Comparison of ENCODE assay signal across 8 mouse cellular contexts in the genomic region with DNA sequence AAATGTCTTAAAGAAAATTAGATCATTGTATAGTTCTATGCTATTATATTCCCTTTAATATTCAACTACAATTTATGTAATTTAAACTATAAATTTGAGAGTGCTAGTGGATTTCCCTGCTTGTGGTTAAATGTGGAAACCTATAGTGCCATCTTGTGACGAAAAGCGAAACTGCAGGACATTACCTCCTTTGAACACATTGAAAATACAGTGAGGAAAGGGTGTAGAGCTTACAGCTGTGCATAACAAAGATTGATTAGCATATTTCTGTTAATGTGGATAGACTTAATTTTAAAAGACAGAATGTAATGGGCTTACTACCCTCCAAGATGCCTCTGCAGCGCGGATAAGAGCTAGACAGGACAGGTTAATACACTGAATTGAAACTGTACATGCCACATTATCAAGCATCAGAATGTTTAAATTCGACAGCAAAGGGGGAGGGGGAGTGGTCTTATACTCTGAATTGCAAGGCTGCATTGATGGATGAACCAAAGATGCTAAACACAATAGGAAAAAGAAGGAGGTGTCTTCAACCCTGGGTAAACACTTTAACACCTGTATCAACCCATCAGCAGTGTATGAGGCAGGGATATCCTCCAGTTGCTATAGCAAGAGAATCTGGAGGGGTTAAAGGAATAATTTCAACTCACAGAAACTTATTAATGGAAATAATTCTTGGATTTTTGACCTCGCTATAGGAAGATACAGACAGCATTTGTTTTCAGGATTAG.
DNase-seq lines count a peak whose midpoint lies in the region; ATAC-seq and TF ChIP-seq lines count a peak whose summit lies in the region.

No protein-coding gene starts in this region.

- intact Hi-C loops in left cerebral cortex, postnatal 14 days (cut with DNase I) = no loop called here

- no peak overlapping the region for H3K4me3 ChIP-seq in forebrain, embryonic 13.5 days
- H3K4me3 ChIP-seq in intestine, postnatal 0 days (ENCODE audit: low read depth, low read length) = no peak overlapping the region

- 27% methylated on average over 6 of the region's 6 CpGs for WGBS in forebrain, embryonic 13.5 days
- whole genome bisulfite sequencing in intestine, postnatal 0 days = 26% methylated on average over 6 of the region's 6 CpGs

- H3K9me3 ChIP-seq in forebrain, embryonic 13.5 days (replicated peaks) = no peaks in the 10 kb centered on the region
- no peaks in the 10 kb centered on the region for H3K9me3 ChIP-seq in intestine, postnatal 0 days (ENCODE audit: control insufficient read depth)

- TF ChIP-seq CTCF in intestine, postnatal 0 days (IDR thresholded peaks at IDR 0.05; ENCODE audit: low read depth) = peak; percentile 84

- no peak overlapping the region for H3K9ac ChIP-seq in forebrain, embryonic 13.5 days
- no peak overlapping the region for H3K9ac ChIP-seq in intestine, postnatal 0 days (ENCODE audit: low read depth, low read length)

- peak; percentile 85 for ATAC-seq in forebrain, embryonic 13.5 days
- no peak for ATAC-seq in intestine, postnatal 0 days

- H3K4me2 ChIP-seq in forebrain, embryonic 13.5 days = no peak overlapping the region
- H3K4me2 ChIP-seq in intestine, postnatal 0 days (replicated peaks; ENCODE audit: low read depth) = no peak overlapping the region

- no peaks in the 10 kb centered on the region for H3K27me3 ChIP-seq in forebrain, embryonic 13.5 days
- no peaks in the 10 kb centered on the region for H3K27me3 ChIP-seq in intestine, postnatal 0 days (replicated peaks; ENCODE audit: control insufficient read depth, insufficient read depth, low read length)

- peak; percentile 40 for DNase-seq in urinary bladder, postnatal 25 days (ENCODE audit: low spot score)
- DNase-seq in urinary bladder, adult 2 months (ENCODE audit: low spot score) = no peak
- DNase-seq in c-Kit-positive CD71-positive TER-119-positive erythroid progenitor cells, embryonic 14.5 days (ENCODE audit: low spot score) = peak; percentile 44
- DNase-seq in left cerebral cortex, postnatal 14 days (ENCODE audit: low spot score in 2 of 2) = peak; percentile 81 to 88
- DNase-seq in naive thymus-derived CD4-positive, alpha-beta T cell, adult 2 months (ENCODE audit: low read depth) = peak; percentile 74
- peak; percentile 37 for DNase-seq in thymus, postnatal 14 days

- no peak overlapping the region for H3K27ac ChIP-seq in forebrain, embryonic 13.5 days
- H3K27ac ChIP-seq in intestine, postnatal 0 days (ENCODE audit: low read depth, low read length) = no peak overlapping the region

- no peaks in the 10 kb centered on the region for H3K4me1 ChIP-seq in forebrain, embryonic 13.5 days
- no peaks in the 10 kb centered on the region for H3K4me1 ChIP-seq in intestine, postnatal 0 days (replicated peaks; ENCODE audit: control insufficient read depth, insufficient read depth, low read length)

- H3K36me3 ChIP-seq in forebrain, embryonic 13.5 days (ENCODE audit: poor library complexity, severe bottlenecking) = no peaks in the 10 kb centered on the region
- H3K36me3 ChIP-seq in intestine, postnatal 0 days (ENCODE audit: control insufficient read depth, insufficient read depth) = no peaks in the 10 kb centered on the region
